Comparison of ENCODE assay signal across 9 mouse cellular contexts in the genomic region with DNA sequence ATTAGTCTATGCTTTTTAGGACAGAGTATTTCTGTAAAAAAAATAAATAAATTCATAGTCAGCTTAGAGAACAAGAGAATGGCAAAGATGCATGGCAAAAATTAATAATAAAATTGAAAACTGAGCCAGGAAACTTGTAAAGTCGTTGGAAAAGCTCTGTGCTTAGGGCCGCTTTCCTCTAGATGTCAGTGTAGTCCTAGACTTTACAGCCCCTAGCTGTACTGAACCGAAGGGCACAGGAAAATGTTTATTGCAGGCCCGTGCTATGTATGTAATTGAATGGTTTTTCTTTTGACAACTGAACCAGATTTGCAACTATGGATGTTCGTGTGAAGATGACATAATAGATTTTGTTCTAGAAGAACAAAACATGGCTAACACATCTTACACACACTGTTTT. TPM values are rescaled to one million over a fixed set of nuclear protein-coding genes. Genes with fewer than 3 reads are reported as not detected.
DNase-seq lines count a peak whose midpoint lies in the region; ATAC-seq and TF ChIP-seq lines count a peak whose summit lies in the region.
"Had no signal": no experiment of that assay in that cellular context is flagged by ENCODE, and none has a peak within 500 bp of the region (broad histone marks: within the 10 kb centered on the region; RNA-seq: fewer than 3 reads in every experiment).

No protein-coding gene starts in this region.

- no peak for ATAC-seq in intestine, postnatal 0 days

- TF ChIP-seq CTCF in heart, adult 2 months (IDR thresholded peaks at IDR 0.05) = peak; percentile 70
- TF ChIP-seq CTCF in intestine, postnatal 0 days (IDR thresholded peaks at IDR 0.05; ENCODE audit: low read depth) = peak; percentile 82

- H3K36me3 ChIP-seq in heart, adult 2 months (ENCODE audit: control insufficient read depth, insufficient read depth, low read length) = no peaks in the 10 kb centered on the region
- no peaks in the 10 kb centered on the region for H3K36me3 ChIP-seq in intestine, postnatal 0 days (ENCODE audit: control insufficient read depth, insufficient read depth)

- H3K27me3 ChIP-seq in heart, adult 2 months (ENCODE audit: control insufficient read depth, insufficient read depth, low read length) = no peaks in the 10 kb centered on the region; the same call in 1 of the 2 replicates
- no peaks in the 10 kb centered on the region for H3K27me3 ChIP-seq in intestine, postnatal 0 days (replicated peaks; ENCODE audit: control insufficient read depth, insufficient read depth, low read length)

- no peak for TF ChIP-seq POLR2A in heart, adult 2 months (IDR thresholded peaks at IDR 0.05; ENCODE audit: insufficient read depth, low read depth, low read length)

- no peak for DNase-seq in heart, adult 2 months
- DNase-seq in heart, postnatal 36 days = no peak
- peak; percentile 10 for DNase-seq in urinary bladder, postnatal 14 days (ENCODE audit: low spot score)
- no peak for DNase-seq in urinary bladder, postnatal 4 days (ENCODE audit: low spot score in 2 of 2)
- peak; percentile 62 for DNase-seq in retina, postnatal 1 day
- DNase-seq in cerebellum, adult 9-10 months = no peak
- DNase-seq in layer of hippocampus, postnatal 25 days (ENCODE audit: extremely low spot score in 1 of 2, low spot score in 1 of 2) = no peak

- whole genome bisulfite sequencing in heart, adult 2 months = 18% methylated on average over 5 of the region's 5 CpGs
- WGBS in intestine, postnatal 0 days = 6% methylated on average over 5 of the region's 5 CpGs

- no peak overlapping the region for H3K27ac ChIP-seq in heart, adult 2 months
- H3K27ac ChIP-seq in intestine, postnatal 0 days (ENCODE audit: low read depth, low read length) = no peak overlapping the region

- H3K4me2 ChIP-seq in intestine, postnatal 0 days (replicated peaks; ENCODE audit: low read depth) = no peak overlapping the region

- no peak for TF ChIP-seq EP300 in heart, adult 2 months (IDR thresholded peaks at IDR 0.05; ENCODE audit: insufficient read depth, low read depth, low read length)

- no peak overlapping the region for H3K9ac ChIP-seq in heart, adult 2 months (ENCODE audit: low read depth, low read length)
- H3K9ac ChIP-seq in intestine, postnatal 0 days (ENCODE audit: low read depth, low read length) = no peak overlapping the region

- H3K9me3 ChIP-seq in intestine, postnatal 0 days (ENCODE audit: control insufficient read depth) = no peaks in the 10 kb centered on the region

- H3K4me3 ChIP-seq in heart, adult 2 months = no peak overlapping the region
- no peak overlapping the region for H3K4me3 ChIP-seq in intestine, postnatal 0 days (ENCODE audit: low read depth, low read length)

- intact Hi-C loops in heart, adult 2 months (cut with DNase I) = no loop called here
- intact Hi-C loops in heart, postnatal 36 days (cut with DNase I) = no loop called here

- H3K4me1 ChIP-seq in heart, adult 2 months (ENCODE audit: control insufficient read depth, insufficient read depth, low read length) = no peaks in the 10 kb centered on the region; the same call in 1 of the 2 replicates
- H3K4me1 ChIP-seq in intestine, postnatal 0 days (replicated peaks; ENCODE audit: control insufficient read depth, insufficient read depth, low read length) = no peaks in the 10 kb centered on the region

- H3K79me2 ChIP-seq in heart, adult 2 months (replicated peaks; ENCODE audit: control insufficient read depth, insufficient read depth, low read length) = no peaks in the 10 kb centered on the region

RNA-seq across cellular contexts. Expression of a gene that starts 32.1 kb away (rescaled TPM):
- under 1 TPM; 0.10 to 0.11 TPM for total RNA-seq in heart, adult 2 months (2021)
- polyA plus RNA-seq in heart, adult 2 months (2012; rRNA removed) = 0.06 and 0.10 TPM in 2 replicates
- total RNA-seq in heart, postnatal 36 days (2021) = under 1 TPM in 1 of 2 experiments, not detected in 1; 0.19 TPM
- polyA plus RNA-seq in intestine, postnatal 0 days (2015; fragmentation: Nextera tagmentation; extraction: Ambion mirVana) = not detected in 2 replicates
- total RNA-seq in layer of hippocampus, postnatal 25 days (2021) = under 1 TPM; 0.54 to 0.79 TPM
- polyA plus RNA-seq: lung, embryonic 16.5 days had no signal

RNA-seq across cellular contexts. Expression of a gene that starts 44.4 kb away (rescaled TPM):
- total RNA-seq in heart, adult 2 months (2021) = 1 to 10 TPM; 1.2 to 1.3 TPM
- 2.0 and 2.3 TPM in 2 replicates for polyA plus RNA-seq in heart, adult 2 months (2012; rRNA removed)
- 1 to 10 TPM; 1.8 to 1.9 TPM for total RNA-seq in heart, postnatal 36 days (2021)
- polyA plus RNA-seq in intestine, postnatal 0 days (2015; fragmentation: Nextera tagmentation; extraction: Ambion mirVana) = 21.9 and 23.1 TPM in 2 replicates
- total RNA-seq in layer of hippocampus, postnatal 25 days (2021) = 10 to 100 TPM; 25.1 to 30.2 TPM

Comparison
In these comparisons a context has a peak if more than half of its experiments do, and no peak if none do; other contexts are left out.
1. DNase-seq: peak in urinary bladder, postnatal 14 days (single experiment) and retina, postnatal 1 day (single experiment); none in heart, adult 2 months (0 of 2), heart, postnatal 36 days (0 of 2), urinary bladder, postnatal 4 days (0 of 2), cerebellum, adult 9-10 months (single experiment) and layer of hippocampus, postnatal 25 days (0 of 2).
2. RNA of a gene that starts 44.4 kb away (total RNA-seq): 25.1 to 30.2 TPM in layer of hippocampus, postnatal 25 days; 1.8 to 1.9 TPM in heart, postnatal 36 days and 1.2 to 1.3 TPM in heart, adult 2 months; every median in the first group is over 4 times any median in the second.